Mouse (Mus musculus) liver, adult 2 months (tissue): ENCODE measurements around the gene Ralgps1.

ENCODE experiments used
- CTCF ChIP-seq: fragments of 200-500 bp; IDR thresholded peaks from 2 replicates; pipeline ENCODE4 v1.5.1; 2011; ENCODE audit warnings: low read depth, low read length, control low read depth
- POLR2A ChIP-seq: fragments of 200-500 bp; IDR thresholded peaks from 2 replicates; pipeline ENCODE4 v1.6.1; 2011; ENCODE audit warnings: low read length, control low read depth; ENCODE audit not compliant: insufficient read depth; ENCODE audit errors: extremely low read depth

DNA sequence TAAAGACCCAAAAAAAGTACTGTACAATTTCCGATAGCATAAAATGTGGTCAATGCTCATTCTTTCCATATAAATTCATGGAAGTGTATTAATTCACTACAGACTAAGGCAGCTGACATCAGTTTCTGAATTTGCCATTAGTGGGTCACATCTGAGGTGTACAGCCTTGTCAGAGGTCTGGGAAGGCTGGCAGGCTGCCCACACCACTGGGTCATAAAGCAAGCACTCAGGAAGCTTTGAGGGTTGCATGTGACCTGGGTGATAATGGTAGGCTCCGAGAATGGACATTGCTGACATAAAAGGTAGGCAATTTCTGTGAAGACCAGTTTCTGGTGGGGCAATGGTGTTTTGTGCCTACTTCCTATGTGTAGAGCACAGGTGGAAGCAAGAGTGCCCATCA is 183.4 kb downstream of the Ralgps1 start:
- TF ChIP-seq CTCF, result no peak
- TF ChIP-seq POLR2A, result no peak
